Comparison of ENCODE assay signal across 8 mouse cellular contexts in the genomic region with DNA sequence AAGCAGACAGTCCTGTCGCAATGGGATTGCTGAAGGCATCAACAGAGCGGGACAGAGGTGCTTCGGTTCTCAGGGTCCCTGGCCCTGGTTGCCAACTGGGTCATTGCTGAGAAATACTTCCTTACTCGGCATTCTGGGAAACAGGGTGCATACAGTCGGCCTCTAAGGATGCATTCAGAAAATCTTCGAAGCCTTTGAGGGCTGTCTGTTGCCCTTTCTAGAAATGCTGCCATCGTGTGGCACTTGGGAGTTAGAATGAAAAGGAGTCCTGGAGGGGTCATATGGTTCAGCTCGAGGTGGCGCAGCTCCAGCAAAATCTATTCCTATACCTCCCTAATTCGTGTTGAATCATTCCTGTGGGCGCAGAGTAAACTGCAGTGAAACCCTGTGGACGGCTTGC. TPM values are rescaled to one million over a fixed set of nuclear protein-coding genes. Genes with fewer than 3 reads are reported as not detected.
DNase-seq lines count a peak whose midpoint lies in the region; ATAC-seq lines count a peak whose summit lies in the region.

No protein-coding gene starts in this region.

- no peak for DNase-seq in frontal cortex, postnatal 10 days (ENCODE audit: low spot score in 2 of 2)
- DNase-seq in right cerebral cortex, adult 18-20 months = peak; percentile 32
- DNase-seq in right cerebral cortex, postnatal 36 days (ENCODE audit: low spot score in 2 of 2) = no peak
- peak; percentile 17 to 21 for DNase-seq in heart, postnatal 14 days
- peak; percentile 44 for DNase-seq in lung, postnatal 14 days
- DNase-seq in spleen, postnatal 4 days (ENCODE audit: low spot score in 2 of 2) = no peak
- DNase-seq in cerebellum, postnatal 4 days (ENCODE audit: low spot score in 2 of 2) = no peak

- ATAC-seq in frontal cortex, adult (ENCODE audit: low TSS enrichment) = peak; percentile 59

- intact Hi-C loops in heart, postnatal 14 days (cut with DNase I) = loop anchor here (1.0 kb wide), 1 partner anchor 88 kb away; no protein-coding TSS in a partner anchor

RNA-seq across cellular contexts. Expression of a gene that starts 2.0 kb away (rescaled TPM):
- total RNA-seq in heart, postnatal 14 days (2021) = under 1 TPM; 0.19 to 0.41 TPM

RNA-seq across cellular contexts. Expression of a gene that starts 26.4 kb away (rescaled TPM):
- 10 to 100 TPM; 27.9 to 30.2 TPM for total RNA-seq in heart, postnatal 14 days (2021)

Comparison
In these comparisons a context has a peak if more than half of its experiments do, and no peak if none do; other contexts are left out.
1. DNase-seq: peak in right cerebral cortex, adult 18-20 months (single experiment), heart, postnatal 14 days (2 of 2) and lung, postnatal 14 days (single experiment); none in frontal cortex, postnatal 10 days (0 of 2), right cerebral cortex, postnatal 36 days (0 of 2), spleen, postnatal 4 days (0 of 2) and cerebellum, postnatal 4 days (0 of 2).